Mouse (Mus musculus) c-Kit-negative CD71-positive TER-119-positive erythroid progenitor cells, embryonic 14.5 days (primary cell): Measurements from ENCODE around the gene Pgm5.
"Not testable (repeated sequence)": the region's sequence is repeated elsewhere in the genome, so short reads cannot be mapped to it uniquely, and the experiment has no call there.

ENCODE experiments used
- DNase-seq: peaks from one replicate; pipeline ENCODE4 v3.0.0-alpha.2; 2013; ENCODE audit warnings: low read depth, low spot score

The Pgm5 gene

GRCm38 (mm10) chr19:24861612-24862451, at the start of gene Pgm5:
Gene Pgm5, minus strand, starts transcription at chr19:24861855.
- DNase-seq: no peak

GRCm38 (mm10) chr19:24908385-24909155, 46.9 kb upstream of the Pgm5 start:
- DNase-seq: no peak

- no peak for DNase-seq
Measured at GRCm38 (mm10) chr19:24907655-24908054, 46.0 kb upstream of the Pgm5 start.

- DNase-seq: no peak
Measured at GRCm38 (mm10) chr19:24902821-24903220, 41.2 kb upstream of the Pgm5 start.

- no peak for DNase-seq
Measured at GRCm38 (mm10) chr19:24902256-24902655, 40.6 kb upstream of the Pgm5 start.

GRCm38 (mm10) chr19:24901666-24902065, 40.0 kb upstream of the Pgm5 start:
- no peak for DNase-seq

GRCm38 (mm10) chr19:24900581-24901220, 39.0 kb upstream of the Pgm5 start, which contains the start of gene Foxd4:
Gene Foxd4, minus strand, starts transcription at chr19:24901197.
- no peak for DNase-seq

- DNase-seq: no peak
Measured at GRCm38 (mm10) chr19:24899578-24900544, 38.2 kb upstream of the Pgm5 start.

- no peak for DNase-seq
Measured at GRCm38 (mm10) chr19:24898737-24899577, 37.3 kb upstream of the Pgm5 start.

- DNase-seq: no peak
Measured at GRCm38 (mm10) chr19:24897896-24898736, 36.5 kb upstream of the Pgm5 start.

- no peak for DNase-seq
Measured at GRCm38 (mm10) chr19:24897006-24897895, 35.6 kb upstream of the Pgm5 start.

- DNase-seq: no peak
Measured at GRCm38 (mm10) chr19:24896536-24896935, 34.9 kb upstream of the Pgm5 start.

- no peak for DNase-seq
Measured at GRCm38 (mm10) chr19:24886888-24887287, 25.2 kb upstream of the Pgm5 start.

- peak; percentile 5 for DNase-seq
Measured at GRCm38 (mm10) chr19:24885504-24885903, 23.8 kb upstream of the Pgm5 start.

GRCm38 (mm10) chr19:24881237-24881636, 19.6 kb upstream of the Pgm5 start:
- DNase-seq: no peak

- DNase-seq: not testable (repeated sequence)
Measured at GRCm38 (mm10) chr19:24875129-24875870, 13.6 kb upstream of the Pgm5 start, which contains the start of gene Gm10053. Gene Gm10053, plus strand, starts transcription at chr19:24875686.

- no peak for DNase-seq
Measured at GRCm38 (mm10) chr19:24873873-24874272, 12.2 kb upstream of the Pgm5 start.
